ENCODE assay signal across 8 mouse cellular contexts in the genomic region with DNA sequence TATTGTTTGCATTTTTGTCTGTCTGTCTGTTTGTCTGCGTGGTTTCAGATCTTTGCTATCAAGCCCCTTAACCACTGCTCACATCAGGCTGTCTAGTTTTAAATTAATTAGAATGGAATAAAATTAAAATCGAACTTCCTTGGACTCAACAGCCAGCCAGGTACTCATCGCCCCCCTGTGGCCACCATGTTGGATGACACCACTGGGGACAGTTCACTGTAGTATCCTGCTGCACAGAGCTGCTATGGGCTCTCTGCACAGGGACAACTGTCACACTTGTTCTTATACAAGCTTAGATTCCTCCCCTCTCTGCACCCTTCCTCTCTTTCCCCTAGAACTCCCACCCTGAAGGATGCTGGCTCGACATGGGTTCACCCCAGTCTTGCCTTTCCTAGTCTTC. TPM values are rescaled to one million over a fixed set of nuclear protein-coding genes. Genes with fewer than 3 reads are reported as not detected.
DNase-seq lines count a peak whose midpoint lies in the region; ATAC-seq lines count a peak whose summit lies in the region.

No protein-coding gene starts in this region.

- H3K27me3 ChIP-seq in splenic B cell, adult 2 months (ENCODE audit: control insufficient read depth, insufficient read depth, low read length, poor library complexity, severe bottlenecking): no peaks in the 10 kb centered on the region

- DNase-seq in cerebellum, adult 8-10 months: peak; percentile 41
- DNase-seq in cerebellum, postnatal 4 days (ENCODE audit: low spot score in 2 of 2): no peak
- peak; percentile 17 to 25 for DNase-seq in spleen, postnatal 36 days (ENCODE audit: low spot score in 2 of 2)
- no peak for DNase-seq in spleen, postnatal 14 days (ENCODE audit: low spot score in 2 of 2)
- peak; percentile 71 for DNase-seq in splenic B cell, adult 2 months (ENCODE audit: low read depth, low spot score)
- DNase-seq in urinary bladder, postnatal 25 days (ENCODE audit: low spot score): no peak
- no peak for DNase-seq in right cerebral cortex, adult 2 months (ENCODE audit: low spot score in 2 of 2)

- 0 out of 4 replicates have a peak, but pooled peaks have one; percentile 47 to 59 for ATAC-seq in hematopoietic stem cell, adult 5-6 weeks (replicated peaks in 1 of 2; ENCODE audit: insufficient read depth in 1 of 2, low FRiP score in 2 of 2, low TSS enrichment in 1 of 2, low read depth in 1 of 2, poor library complexity in 2 of 2, severe bottlenecking in 2 of 2)

- peaks cover 2% of the 10 kb centered on the region; the same call in 1 of the 2 replicates for H3K36me3 ChIP-seq in splenic B cell, adult 2 months (ENCODE audit: control insufficient read depth, insufficient read depth, low read length, poor library complexity, severe bottlenecking)

RNA-seq across cellular contexts. Expression of gene Shank1, which starts 7.9 kb away (rescaled TPM):
- not detected in 2 replicates for total RNA-seq in hematopoietic stem cell, adult 5-6 weeks (2017)

RNA-seq across cellular contexts. Expression of gene Clec11a, which starts 11.2 kb away (rescaled TPM):
- 1.5 and 4.2 TPM in 2 replicates for total RNA-seq in hematopoietic stem cell, adult 5-6 weeks (2017)

RNA-seq across cellular contexts. Expression of gene Gm15517, which starts 56.7 kb away (rescaled TPM):
- total RNA-seq in hematopoietic stem cell, adult 5-6 weeks (2017): not detected in 2 replicates

Comparison
In these comparisons a context has a peak if more than half of its experiments do, and no peak if none do; other contexts are left out.
1. DNase-seq: peak in cerebellum, adult 8-10 months (single experiment), spleen, postnatal 36 days (2 of 2) and splenic B cell, adult 2 months (single experiment); none in cerebellum, postnatal 4 days (0 of 2), spleen, postnatal 14 days (0 of 2), urinary bladder, postnatal 25 days (single experiment) and right cerebral cortex, adult 2 months (0 of 2).